Mouse (Mus musculus): Measurements from ENCODE around the gene Ppt1.

Gene Ppt1

GRCm38 (mm10) chr4:122871269-122871668 lies 35.2 kb downstream of the Ppt1 start:
- no peak for DNase-seq

GRCm38 (mm10) chr4:122871989-122872388 lies 35.9 kb downstream of the Ppt1 start:
- DNase-seq, result no peak

GRCm38 (mm10) chr4:122873003-122873402 lies 37.0 kb downstream of the Ppt1 start:
- DNase-seq, result no peak

- no peak for DNase-seq
Observed at GRCm38 (mm10) chr4:122873512-122873911, 37.5 kb downstream of the Ppt1 start.

- DNase-seq, result no peak
Observed at GRCm38 (mm10) chr4:122878333-122879070, 42.5 kb downstream of the Ppt1 start.

- peak in 1 of 2 experiments; percentile 36 for DNase-seq
Observed at GRCm38 (mm10) chr4:122882544-122882943, 46.5 kb downstream of the Ppt1 start.

GRCm38 (mm10) chr4:122883294-122883693 lies 47.3 kb downstream of the Ppt1 start:
- DNase-seq, result no peak

GRCm38 (mm10) chr4:122884051-122884450 lies 48.0 kb downstream of the Ppt1 start:
- no peak for DNase-seq

GRCm38 (mm10) chr4:122884481-122885340 lies 48.7 kb downstream of the Ppt1 start:
- DNase-seq, result peak in 1 of 2 experiments; percentile 30

GRCm38 (mm10) chr4:122885768-122886578 lies 49.9 kb downstream of the Ppt1 start, which contains the start of gene Cap1:
Gene Cap1, minus strand, starts transcription at chr4:122886056.
- DNase-seq, result peak; percentile 95 to 96

GRCm38 (mm10) chr4:122886579-122887254 lies 50.7 kb downstream of the Ppt1 start:
- no peak for DNase-seq

- no peak for DNase-seq
Observed at GRCm38 (mm10) chr4:122887336-122887735, 51.3 kb downstream of the Ppt1 start.

GRCm38 (mm10) chr4:122890881-122891481 lies 54.9 kb downstream of the Ppt1 start:
- peak; percentile 94 to 96 for DNase-seq

- peak in 1 of 2 experiments; percentile 29 for DNase-seq
Observed at GRCm38 (mm10) chr4:122891597-122891996, 55.6 kb downstream of the Ppt1 start.

- no peak for DNase-seq
Observed at GRCm38 (mm10) chr4:122892157-122892556, 56.1 kb downstream of the Ppt1 start.

- no peak for DNase-seq
Observed at GRCm38 (mm10) chr4:122897750-122898149, 61.7 kb downstream of the Ppt1 start.

GRCm38 (mm10) chr4:122898313-122898712 lies 62.3 kb downstream of the Ppt1 start:
- DNase-seq, result peak; percentile 65 to 84

- peak in 1 of 2 experiments; percentile 35 for DNase-seq
Observed at GRCm38 (mm10) chr4:122902156-122902555, 66.1 kb downstream of the Ppt1 start.

- DNase-seq, result no peak
Observed at GRCm38 (mm10) chr4:122903709-122904108, 67.7 kb downstream of the Ppt1 start.

- no peak for DNase-seq
Observed at GRCm38 (mm10) chr4:122905359-122905758, 69.3 kb downstream of the Ppt1 start.
